Mouse (Mus musculus) bone marrow, adult 2 months (tissue): Measurements from ENCODE around the gene Spata4.

ENCODE experiments used
- CTCF ChIP-seq: fragments of 200-500 bp; IDR thresholded peaks from 2 replicates; pipeline ENCODE4 v1.5.1; 2011; ENCODE audit warnings: low read length, control low read depth; ENCODE audit not compliant: control insufficient read depth, insufficient read depth
- POLR2A ChIP-seq: fragments of 200-500 bp; IDR thresholded peaks from 2 replicates; pipeline ENCODE4 v1.6.1; 2011; ENCODE audit warnings: low read depth, mild to moderate bottlenecking, control low read depth, low read length, borderline replicate concordance; ENCODE audit not compliant: control insufficient read depth

DNA sequence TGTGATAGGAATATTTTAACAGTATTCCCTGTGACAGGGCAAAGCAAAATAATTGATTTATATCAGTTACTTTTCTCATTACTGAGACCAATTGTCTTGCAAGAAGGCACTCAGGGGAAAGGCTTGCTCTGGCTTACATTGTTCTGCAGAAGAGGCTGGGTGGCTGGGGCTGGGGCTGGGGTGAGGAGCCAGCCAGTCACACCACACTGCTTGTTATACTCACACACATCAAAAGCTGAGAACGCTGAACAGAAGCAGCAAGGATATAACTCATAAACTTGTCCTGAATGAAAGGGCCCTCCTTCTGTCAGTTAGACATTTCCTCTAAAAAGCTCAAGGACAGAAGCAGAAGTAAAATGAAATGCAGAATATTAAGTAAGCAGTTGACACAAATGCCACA, 17.7 kb upstream of the Spata4 start:
- TF ChIP-seq CTCF, result no peak
- TF ChIP-seq POLR2A, result no peak
